Mouse (Mus musculus) monocyte, adult 2 months (primary cell): ENCODE data around the gene Lrfn2.

Experiments
- DNase-seq, 2 experiments: peaks; one replicate each; pipeline ENCODE4 v3.0.0; 2022; ENCODE audit warnings: low spot score in 2 of 2, low read depth in 1 of 2

Gene Lrfn2

DNA sequence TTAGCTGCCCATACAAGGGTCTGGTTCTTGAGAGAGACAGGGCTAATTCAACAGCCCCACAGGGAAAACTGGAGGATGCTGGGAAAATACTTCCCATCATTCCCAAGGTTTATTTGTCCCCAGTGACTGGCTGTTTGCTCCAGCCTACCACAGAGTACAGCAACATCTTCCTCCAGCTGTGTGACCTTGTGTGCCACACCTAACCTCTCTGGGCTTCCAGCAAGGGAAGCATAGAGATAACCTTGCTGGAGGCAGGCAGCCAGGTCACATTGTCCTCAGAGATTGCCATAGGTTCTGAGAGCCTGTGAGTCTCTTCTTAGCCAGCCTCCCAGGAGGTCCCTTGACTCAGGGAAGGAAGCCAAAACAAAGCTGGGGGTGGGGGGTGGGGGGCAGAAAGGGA lies 101.1 kb downstream of the Lrfn2 start:
- no peak for DNase-seq

DNA sequence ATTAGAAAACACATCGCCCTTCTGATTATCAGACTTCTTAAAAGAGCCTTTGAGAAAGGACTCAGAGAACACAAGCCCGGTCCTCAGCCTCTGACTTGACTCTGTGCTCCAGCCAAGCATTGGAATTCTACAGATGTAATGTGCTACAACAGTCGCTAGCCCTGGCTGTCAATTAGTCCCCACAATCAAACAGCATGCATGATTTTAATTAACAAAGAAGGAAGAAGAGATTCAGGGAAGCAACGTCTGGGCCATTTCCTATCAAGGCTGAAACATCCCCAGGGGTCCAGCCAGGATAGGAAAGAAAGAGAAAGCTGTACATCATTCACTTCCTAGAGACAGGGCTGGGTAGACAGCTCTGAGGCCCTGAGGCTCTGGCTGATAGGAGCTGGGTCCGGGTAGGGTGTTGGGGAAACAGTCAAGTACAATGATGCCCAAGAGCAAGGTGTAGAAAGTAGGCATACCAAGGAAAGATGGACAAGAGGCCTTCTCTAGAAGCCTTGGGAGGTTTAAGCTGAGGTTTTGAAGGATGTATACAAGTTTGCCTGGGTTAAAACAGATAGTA lies 101.6 kb downstream of the Lrfn2 start:
- no peak for DNase-seq

DNA sequence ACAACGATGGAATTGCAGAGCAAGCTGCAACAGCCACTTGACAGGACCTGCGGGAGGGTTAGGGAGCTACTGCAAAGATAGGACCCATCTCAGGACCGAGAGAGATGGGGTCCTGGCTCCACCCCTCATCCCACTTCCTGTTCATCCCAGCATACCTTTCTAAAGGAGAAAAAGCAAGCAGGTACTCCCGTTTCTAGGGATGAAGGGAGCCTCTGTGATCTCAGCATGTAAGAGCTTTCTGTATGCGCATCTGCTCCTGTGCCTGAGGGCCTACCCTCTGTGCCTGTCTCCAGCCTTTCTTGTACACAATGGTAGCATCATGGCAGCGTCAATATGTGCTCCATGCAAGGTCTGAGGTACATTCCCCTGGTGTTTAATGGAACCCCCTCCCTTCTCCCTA lies 102.9 kb downstream of the Lrfn2 start:
- no peak for DNase-seq

DNA sequence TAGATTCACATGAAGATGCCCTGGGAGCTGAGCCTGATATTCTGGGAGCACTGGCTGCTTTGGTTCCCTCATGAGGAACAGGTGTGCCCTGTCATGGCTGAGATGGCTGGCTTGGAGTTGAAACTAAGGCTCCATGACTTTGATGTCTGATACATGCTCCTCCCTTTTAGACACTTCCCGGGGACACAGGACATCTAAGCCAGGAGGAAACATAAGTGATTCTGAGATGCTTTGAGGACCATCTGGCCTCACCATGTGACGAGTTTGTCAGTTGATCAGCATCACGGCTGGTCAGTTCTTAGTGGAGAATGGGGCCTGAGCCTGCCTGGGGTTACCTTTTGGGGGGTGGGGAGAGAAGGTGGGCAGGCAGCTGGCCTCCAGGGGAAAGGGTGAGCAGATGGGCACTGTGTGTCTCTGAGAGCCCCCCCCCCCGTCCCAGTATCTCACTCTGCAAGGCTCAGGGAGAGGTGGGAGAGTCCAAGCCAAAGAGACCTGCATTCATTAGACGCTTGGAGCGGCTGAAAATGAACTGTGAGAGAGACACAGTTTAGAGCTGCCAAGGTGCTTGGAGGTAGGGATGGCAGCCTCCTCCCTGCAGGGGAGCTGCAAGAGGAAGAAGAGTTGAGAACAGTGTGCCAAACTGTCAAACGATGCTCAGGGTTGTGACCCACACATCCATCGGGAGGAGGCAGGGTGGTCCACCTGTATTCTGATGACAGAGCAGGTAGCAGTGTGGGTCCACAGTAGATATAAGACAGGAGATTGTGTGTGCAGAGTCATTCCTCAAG lies 105.2 kb downstream of the Lrfn2 start:
- DNase-seq = no peak

DNA sequence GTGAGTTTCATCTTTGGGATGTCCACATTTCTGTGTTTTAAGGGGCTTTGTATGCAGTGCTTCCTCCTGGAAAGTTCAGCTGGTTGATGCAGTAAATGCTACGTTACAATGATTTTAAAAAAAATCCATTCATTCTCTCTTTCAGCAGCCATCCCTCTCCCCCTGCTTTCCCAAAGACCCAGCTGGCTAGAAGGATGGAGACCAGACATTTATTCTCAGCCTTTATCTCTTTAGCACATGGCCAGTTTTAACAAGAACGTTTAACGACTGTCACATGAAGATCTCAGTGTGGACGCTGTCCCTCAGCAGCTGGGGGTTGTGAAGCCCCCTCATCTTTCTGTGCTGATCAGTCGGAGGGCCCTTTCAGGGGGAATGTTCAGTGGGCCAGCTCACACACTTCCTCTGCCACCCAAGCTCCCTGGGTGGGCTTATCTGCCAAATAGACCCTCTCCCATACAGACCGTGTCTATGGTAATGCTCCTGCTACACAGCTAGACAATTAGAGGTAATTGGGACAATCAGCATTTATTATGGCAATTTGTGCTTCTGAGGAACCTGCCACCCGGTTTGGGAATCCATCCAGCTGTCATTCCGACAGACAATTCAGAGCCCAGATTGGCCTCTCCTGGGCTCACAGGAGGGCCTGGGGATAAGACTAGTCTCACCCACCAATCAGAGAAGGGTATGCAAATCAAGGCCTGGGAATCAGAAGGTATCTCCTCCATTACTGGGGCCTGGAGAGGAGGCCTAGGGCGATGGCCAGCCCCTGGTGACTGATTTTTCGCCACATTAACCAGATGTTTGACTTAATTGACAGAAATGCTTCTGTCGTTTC lies 111.8 kb downstream of the Lrfn2 start:
- DNase-seq = no peak

DNA sequence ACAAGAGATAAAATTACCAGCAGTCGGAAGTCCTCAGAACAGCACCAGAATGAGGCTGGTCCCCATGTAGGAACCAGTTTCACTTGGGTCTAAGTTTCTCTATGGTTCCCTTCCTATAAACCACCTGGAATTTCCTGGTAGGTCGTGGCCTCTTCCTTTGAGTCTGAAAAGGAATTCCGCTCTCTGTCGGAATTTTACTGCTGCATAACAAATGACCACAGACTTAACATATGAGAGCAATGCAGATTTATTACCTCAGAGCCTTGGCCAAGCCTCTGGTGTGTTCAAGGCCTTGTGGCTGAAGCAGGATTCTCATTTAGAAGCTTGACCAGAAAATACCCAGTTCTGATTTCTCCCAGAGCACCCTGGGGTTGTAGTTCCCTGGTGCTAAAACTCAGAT lies 115.7 kb downstream of the Lrfn2 start:
- no peak for DNase-seq

DNA sequence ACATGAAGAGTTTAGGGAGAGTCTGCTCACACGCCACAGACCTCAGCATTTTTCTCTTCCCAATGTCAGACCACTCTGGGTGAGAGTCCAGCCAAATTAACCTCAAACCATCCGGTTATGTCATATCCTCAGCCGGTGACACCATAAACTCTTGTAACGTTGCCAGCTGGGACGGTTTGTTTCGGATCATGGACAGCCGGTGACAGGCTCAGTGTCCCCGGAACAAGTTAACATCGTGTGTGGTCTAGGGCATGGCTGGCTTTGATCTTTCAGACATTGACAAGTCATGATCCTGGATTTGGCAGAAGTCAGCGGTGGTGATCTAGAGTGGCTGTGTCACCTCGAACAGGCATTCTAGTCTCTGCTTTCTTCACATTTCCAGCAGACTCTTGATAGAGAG lies 119.1 kb downstream of the Lrfn2 start:
- no peak for DNase-seq

DNA sequence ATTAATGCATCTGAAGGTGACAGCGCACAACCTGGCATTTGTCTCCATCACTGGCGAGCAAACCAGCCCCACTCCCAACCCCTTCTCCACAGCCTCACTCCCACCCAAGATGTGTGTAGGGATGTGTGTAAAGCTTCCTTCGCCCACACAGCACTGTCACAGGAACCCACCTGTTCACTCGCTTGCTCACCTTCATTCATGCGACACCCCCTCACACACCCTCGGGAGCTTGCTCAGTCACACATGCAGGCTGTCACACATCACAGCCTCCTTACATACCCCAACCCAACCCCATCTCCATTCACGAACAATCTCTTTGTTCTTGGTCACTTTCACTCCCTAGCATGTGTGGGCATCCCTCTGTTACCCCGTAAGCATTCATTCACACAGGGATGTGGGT lies 129.0 kb downstream of the Lrfn2 start:
- DNase-seq = no peak

DNA sequence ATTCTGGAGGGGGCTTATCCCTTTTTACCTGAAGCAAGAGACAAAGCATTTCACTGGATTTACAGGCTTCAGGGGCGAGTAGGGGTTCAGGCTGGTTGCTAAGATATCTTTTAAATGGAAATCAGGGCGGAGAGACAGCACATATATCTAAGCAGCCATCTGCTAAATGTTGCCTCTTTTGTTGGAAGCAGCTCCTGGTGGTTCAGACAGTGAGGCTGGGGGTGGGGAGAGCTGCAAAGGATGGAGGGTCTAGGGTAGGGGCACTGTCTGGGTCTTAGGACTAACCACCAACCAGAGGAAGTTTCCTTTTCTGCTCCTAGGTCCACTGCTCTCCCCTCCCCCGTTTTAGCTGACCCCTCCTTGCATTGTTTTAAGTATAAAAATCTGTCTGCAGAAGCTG lies 131.6 kb downstream of the Lrfn2 start:
- DNase-seq = no peak

DNA sequence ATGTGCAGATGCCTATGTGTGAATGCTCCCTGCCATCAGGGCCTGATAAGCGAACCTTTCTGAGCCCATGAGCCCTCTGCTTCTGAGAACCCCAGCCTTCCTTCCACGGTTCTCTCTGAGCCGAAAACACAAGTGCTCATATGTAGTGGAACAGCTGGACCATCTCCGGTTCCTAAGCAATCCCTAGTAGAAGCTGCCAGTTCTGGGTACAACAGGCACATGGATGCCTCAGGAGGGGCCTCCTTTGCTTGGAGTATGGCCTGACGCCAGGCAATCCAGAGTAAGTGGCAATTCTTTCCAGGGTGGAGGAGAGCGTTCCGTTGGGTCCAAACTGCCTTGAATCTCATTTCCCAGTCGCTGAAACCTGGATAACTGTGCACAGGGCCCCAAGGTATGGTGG lies 132.3 kb downstream of the Lrfn2 start:
- no peak for DNase-seq

DNA sequence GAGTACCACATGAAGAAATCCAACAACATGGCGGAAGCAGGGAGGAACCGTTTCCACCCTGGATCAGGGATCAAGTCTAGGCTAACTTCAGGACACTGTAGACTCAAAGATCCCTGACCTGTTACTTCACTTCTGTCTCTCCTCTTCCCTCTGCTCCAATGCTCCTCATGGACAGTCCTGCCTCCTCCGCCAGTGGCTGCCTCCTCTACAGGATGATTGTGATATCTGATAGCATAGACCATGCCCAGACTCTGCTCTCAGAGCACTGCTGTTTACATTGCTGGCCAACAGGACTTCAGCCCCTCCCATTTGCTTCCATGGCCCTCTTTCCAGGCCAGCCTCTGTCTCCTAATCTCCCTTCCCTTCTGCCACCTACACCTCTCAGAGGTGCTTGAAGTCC lies 132.9 kb downstream of the Lrfn2 start:
- no peak for DNase-seq

DNA sequence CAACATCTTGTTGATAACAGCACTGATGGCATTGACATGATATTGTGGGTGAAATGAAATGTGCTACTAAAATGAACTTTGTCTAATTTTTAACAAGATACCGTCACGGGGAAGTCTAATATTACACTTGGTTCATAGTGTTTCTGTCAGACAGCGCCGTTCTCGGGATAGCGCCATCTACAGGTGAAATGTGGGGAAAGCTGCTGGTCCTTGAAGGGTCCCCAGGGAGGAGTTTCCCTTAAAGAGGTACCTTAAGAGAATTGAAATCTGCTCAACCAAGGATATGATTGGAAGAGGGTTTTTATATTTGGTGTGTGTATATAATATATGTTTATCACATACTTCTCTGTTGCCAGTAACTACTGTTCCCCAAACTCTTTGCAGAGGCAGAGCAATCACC lies 134.6 kb downstream of the Lrfn2 start:
- no peak for DNase-seq

DNA sequence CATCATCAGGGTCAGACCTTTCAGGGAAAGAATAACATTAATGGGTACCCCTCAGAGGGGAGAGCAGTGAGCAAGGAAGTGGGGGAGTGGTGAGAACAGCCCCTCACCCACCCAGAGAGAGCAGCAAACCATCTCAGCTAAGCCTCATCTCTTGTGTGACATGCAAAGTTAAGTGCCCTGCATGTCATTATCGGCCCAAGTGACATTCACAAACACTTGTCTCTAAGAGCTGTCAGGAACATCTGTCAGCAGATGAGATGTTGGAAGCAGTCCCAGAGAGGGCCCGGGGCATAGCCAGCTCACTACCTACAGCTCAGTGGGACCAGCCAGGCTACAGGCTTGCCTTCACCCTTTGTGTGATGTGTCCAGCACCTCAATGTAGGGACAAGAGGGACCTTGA lies 146.0 kb downstream of the Lrfn2 start:
- no peak for DNase-seq

DNA sequence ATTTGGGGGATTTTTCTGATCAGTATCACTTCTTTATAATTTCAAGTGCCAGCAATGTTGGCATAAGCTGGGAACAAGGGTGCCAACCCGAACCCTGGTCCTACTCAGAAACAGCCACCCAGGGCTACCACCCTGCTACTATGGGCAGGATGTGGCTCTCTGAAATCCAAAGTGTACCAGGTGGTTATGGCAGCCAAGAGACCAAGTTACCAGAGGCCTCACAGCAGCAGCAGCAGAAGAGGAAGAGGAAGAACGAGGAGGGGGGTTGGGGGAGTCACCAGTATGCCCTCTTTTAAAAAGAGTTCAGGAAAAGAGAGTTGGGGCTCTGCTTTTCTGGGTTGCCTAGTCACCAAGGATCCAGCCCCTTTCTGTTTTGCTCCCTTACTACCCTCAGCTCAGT lies 147.5 kb downstream of the Lrfn2 start:
- no peak for DNase-seq

DNA sequence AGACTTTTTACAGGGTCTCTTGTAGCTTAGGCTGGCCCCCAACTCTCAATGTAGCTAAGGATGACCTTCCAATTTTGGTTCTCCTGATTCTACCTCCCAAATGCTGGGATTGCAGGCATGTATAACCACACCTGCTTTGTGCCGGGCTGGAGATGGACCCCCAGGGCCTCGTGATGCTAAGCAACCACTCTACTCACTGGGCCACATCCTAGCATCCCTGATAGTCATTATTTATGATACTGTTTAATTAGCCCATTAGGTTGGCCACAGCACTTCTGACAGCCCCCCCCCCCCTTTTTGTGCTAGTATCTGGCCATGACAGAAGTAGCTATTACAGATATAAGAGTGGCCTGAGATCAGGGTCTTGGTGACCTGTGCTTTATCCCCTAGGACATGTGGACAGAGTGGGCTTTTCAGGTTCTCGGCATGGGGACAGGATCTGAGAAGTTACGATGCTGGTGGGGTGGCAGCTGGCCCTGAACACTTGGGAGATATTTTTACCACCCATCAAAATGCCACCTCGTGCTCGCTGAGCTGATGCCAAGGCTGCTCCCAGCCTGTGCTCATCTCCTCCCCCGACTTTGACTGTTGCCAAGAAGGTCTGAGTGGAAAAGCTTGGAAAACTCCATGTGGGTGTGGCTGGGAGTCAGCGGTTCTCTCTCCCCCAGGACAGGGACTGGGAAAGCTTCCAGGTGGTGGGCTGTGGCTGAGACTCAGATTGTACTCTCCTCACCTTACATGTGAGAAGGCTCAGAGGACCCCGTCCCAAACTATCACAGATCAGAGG lies 151.6 kb downstream of the Lrfn2 start:
- no peak for DNase-seq

DNA sequence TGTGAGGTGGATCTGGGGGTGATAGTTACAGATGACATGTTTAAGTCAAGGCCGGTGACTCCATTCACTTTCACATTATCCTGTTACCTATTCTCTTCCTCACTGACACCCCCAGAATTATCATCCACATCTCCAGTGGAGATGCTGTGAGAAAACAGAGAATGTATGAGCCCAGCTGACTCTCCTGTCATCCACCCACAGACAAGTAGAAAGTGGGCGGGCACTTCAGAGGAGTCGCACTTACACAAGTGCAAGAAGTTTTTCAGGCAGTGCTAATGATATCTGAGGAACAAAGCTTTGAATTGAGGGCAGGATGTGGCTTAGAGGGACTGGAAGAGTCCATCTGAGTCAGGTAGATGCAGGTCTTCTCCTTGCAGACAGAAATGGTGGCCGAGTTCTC lies 152.9 kb downstream of the Lrfn2 start:
- DNase-seq = no peak

DNA sequence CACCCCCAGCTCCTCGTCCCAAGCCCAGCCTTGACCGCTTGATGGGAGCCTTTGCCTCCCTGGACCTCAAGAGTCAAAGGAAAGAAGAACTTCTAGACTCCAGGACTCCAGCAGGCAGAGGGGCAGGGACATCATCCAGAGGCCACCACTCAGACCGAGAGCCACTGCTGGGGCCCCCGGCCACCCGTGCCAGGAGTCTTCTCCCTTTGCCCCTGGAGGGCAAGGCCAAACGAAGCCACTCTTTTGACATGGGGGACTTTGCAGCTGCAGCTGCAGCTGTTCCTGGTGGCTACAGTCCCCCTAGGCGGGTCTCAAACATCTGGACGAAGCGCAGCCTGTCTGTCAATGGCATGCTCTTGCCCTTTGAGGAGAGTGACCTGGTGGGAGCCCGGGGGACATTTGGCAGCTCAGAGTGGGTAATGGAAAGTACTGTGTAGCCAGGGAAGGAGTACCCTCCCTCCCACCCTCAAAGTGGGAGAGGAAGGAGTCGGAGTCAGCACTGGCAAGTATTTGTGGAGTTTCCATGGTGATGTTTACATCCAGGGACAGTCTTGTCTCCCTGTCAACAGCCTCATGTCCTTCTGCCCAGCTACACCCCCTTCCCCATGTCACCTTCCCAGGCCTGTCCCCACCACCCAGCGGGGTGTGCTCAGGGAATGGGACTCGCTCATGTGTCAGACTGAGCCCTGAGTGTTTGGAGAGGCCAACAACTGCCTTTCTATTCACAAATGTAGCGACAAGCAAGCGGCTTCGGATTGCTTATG lies 164.8 kb downstream of the Lrfn2 start:
- no peak for DNase-seq

DNA sequence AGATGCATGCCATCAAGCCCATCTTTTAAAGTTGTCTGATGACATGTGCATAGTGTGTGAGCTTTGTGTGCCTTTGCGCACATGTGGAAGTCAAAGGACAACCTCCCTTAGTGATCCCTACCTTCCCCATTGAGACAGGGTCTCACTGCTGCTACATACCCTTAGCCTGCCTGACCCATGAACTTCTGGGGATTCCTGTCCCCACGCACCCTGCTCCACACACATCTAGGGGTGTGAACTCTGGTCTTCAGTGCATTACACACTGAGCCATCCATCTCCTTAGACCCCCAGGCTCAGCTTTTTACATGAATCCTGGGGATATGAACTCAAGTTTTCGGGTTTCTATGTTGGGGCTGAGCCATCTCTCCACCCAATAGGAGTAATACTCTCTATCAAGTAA lies 179.2 kb downstream of the Lrfn2 start:
- DNase-seq = no peak

DNA sequence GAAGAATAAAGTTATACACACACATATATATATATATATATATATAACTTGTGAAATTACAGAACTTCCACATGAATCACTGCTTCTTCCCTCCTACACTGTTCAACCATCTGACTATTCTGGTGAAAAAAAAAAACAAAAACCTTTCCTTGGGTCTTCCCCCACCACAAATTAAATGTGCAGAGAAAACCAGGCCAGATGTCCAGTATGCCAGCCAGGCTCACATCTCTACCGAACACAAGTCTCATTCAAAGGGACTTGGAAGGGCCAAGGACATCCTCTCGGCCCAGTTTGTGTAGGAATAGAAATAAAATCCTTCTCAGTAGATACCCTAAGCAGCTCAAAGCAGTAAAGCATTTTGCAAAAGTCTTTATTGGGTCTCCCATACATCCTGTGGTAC lies 179.7 kb downstream of the Lrfn2 start:
- no peak for DNase-seq

DNA sequence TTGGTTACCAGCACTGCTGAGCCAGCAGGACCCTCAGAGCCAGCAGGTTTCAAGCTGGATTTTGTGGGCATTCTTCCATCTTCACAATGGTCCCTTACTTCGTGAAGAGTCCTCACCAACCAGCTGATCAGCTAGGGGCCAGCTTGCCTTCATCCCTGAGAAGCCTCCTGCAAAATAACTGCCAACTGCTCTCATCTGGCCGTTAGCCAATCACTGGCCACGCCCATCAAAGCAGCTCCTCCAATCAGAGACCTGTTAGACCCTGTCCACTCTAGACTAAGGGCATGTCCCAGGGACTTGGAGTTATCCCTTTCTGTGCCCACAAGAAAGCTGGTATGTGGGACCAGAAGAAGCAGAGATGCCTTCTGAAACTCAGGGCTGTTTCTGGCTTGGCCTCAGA lies 181.2 kb downstream of the Lrfn2 start:
- DNase-seq = no peak

DNA sequence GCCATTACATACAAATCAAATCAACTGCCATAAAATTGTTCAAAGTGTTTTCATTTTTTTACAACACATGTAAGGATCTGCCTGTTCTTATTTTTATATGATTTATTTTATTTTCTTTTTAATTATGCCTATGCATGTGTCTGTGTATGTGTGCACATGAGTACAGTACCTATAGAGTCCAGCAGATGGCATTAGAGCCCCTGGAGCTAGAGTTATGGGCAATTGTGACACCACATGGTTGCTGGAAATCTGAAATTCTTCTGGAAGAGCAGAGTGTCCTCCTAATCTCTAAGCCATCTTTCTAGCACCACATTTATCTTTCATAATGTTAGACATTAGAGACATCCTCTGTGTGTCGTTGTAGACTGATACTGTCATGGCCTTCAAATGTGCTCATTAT lies 192.0 kb downstream of the Lrfn2 start:
- DNase-seq = no peak
